Mouse (Mus musculus) cerebellum, adult 2 months (tissue): ENCODE data around the gene Atpif1. TPM values are rescaled to one million over a fixed set of nuclear protein-coding genes. Genes with fewer than 3 reads are reported as not detected.

Experiments used
- DNase-seq, 2 experiments: peaks; one replicate each; pipeline ENCODE4 v3.0.0; 2021
- H3K27ac ChIP-seq: fragments of 200-500 bp; 2 replicates; pipeline ENCODE4 v1.5.1; 2012; ENCODE audit warnings: low read length, control low read depth, inconsistent platforms; ENCODE audit not compliant: insufficient read depth
- H3K27me3 ChIP-seq: fragments of 200-500 bp; 2 replicates; pipeline ENCODE4 v1.6.1; 2012; ENCODE audit warnings: inconsistent platforms, mild to moderate bottlenecking, low read length, moderate library complexity; ENCODE audit not compliant: control insufficient read depth, insufficient read depth
- H3K4me1 ChIP-seq: fragments of 200-500 bp; 2 replicates; pipeline ENCODE4 v1.6.1; 2011; ENCODE audit warnings: low read length; ENCODE audit not compliant: control insufficient read depth, insufficient read depth
- H3K4me3 ChIP-seq: fragments of 200-500 bp; replicated peaks from 2 replicates; pipeline ENCODE3; 2011; ENCODE audit warnings: mild to moderate bottlenecking, low read depth, low read length, control low read depth; ENCODE audit not compliant: insufficient read depth
- CTCF ChIP-seq: fragments of 200-500 bp; IDR thresholded peaks from 2 replicates; pipeline ENCODE4 v1.5.1; 2011; ENCODE audit warnings: low read depth, mild to moderate bottlenecking, control low read depth, low read length, moderate library complexity, borderline replicate concordance; ENCODE audit not compliant: insufficient read depth
- POLR2A ChIP-seq: fragments of 200-500 bp; IDR thresholded peaks from 2 replicates; pipeline ENCODE4 v1.6.1; 2011; ENCODE audit warnings: low read length, control low read depth, borderline replicate concordance; ENCODE audit not compliant: insufficient read depth
- WGBS: fragments of 180-500 bp; shearing (Covaris S2); methylation state at CpG from one replicate; pipeline ENCODE4 v1.1.7; 2018; 5-methylcytosine and 5-hydroxymethylcytosine counted together
- polyA plus RNA-seq: library from polyadenylated mRNA; depleted of rRNA; stranded (reverse); fragments of >200 nt; gene quantifications from 2 replicates; pipeline ENCODE4 v1.2.3, GENCODE M21; 2012

The Atpif1 gene
- polyA plus RNA-seq, 1 experiment = 629 TPM

GRCm38 (mm10) chr4:132507210-132507609, 26.2 kb downstream of the Atpif1 start:
- Histone ChIP-seq H3K27ac (no peak overlapping the region), H3K4me3 (no peak overlapping the region), H3K4me1 (no peaks in the 10 kb centered on the region), H3K27me3 (no peaks in the 10 kb centered on the region)
- DNase-seq = no peak
- TF ChIP-seq CTCF (no peak), POLR2A (no peak)
- 67% methylated on average over 2 of the region's 2 CpGs for whole genome bisulfite sequencing

GRCm38 (mm10) chr4:132506250-132506649, 27.2 kb downstream of the Atpif1 start:
- no peaks in the 10 kb centered on the region for H3K4me1 ChIP-seq
- DNase-seq = no peak
- no peak overlapping the region for H3K27ac ChIP-seq
- H3K4me3 ChIP-seq = no peak overlapping the region
- TF ChIP-seq POLR2A (no peak), CTCF (no peak)
- WGBS = 85% methylated on average over 6 of the region's 6 CpGs
- no peaks in the 10 kb centered on the region for H3K27me3 ChIP-seq

GRCm38 (mm10) chr4:132505800-132506199, 27.7 kb downstream of the Atpif1 start:
- H3K4me3 ChIP-seq = no peak overlapping the region
- H3K27ac ChIP-seq = no peak overlapping the region
- no peaks in the 10 kb centered on the region for H3K4me1 ChIP-seq
- no peaks in the 10 kb centered on the region for H3K27me3 ChIP-seq
- no peak for DNase-seq
- TF ChIP-seq POLR2A (no peak), CTCF (no peak)
- WGBS = 71% methylated on average over 10 of the region's 10 CpGs

GRCm38 (mm10) chr4:132505034-132505738, 28.3 kb downstream of the Atpif1 start:
- no peak for TF ChIP-seq POLR2A
- no peak for TF ChIP-seq CTCF
- Histone ChIP-seq H3K27me3 (no peaks in the 10 kb centered on the region), H3K27ac (no peak overlapping the region), H3K4me1 (no peaks in the 10 kb centered on the region), H3K4me3 (no peak overlapping the region)
- DNase-seq = no peak
- WGBS = 77% methylated on average over 6 of the region's 6 CpGs

GRCm38 (mm10) chr4:132503344-132503743, 30.1 kb downstream of the Atpif1 start:
- no peaks in the 10 kb centered on the region for H3K27me3 ChIP-seq
- 88% methylated on average over 11 of the region's 11 CpGs for WGBS
- no peak overlapping the region for H3K27ac ChIP-seq
- no peaks in the 10 kb centered on the region for H3K4me1 ChIP-seq
- no peak for TF ChIP-seq CTCF
- no peak for TF ChIP-seq POLR2A
- H3K4me3 ChIP-seq = no peak overlapping the region
- DNase-seq = no peak

GRCm38 (mm10) chr4:132501639-132502038, 31.8 kb downstream of the Atpif1 start:
- 95% methylated on average over 6 of the region's 6 CpGs for WGBS
- Histone ChIP-seq H3K27me3 (no peaks in the 10 kb centered on the region), H3K4me3 (no peak overlapping the region), H3K27ac (no peak overlapping the region), H3K4me1 (no peaks in the 10 kb centered on the region)
- DNase-seq = no peak
- TF ChIP-seq POLR2A (no peak), CTCF (no peak)

GRCm38 (mm10) chr4:132494271-132494918, 39.1 kb downstream of the Atpif1 start:
- Histone ChIP-seq H3K4me1 (peaks cover 6% of the 10 kb centered on the region), H3K4me3 (no peak overlapping the region), H3K27ac (no peak overlapping the region), H3K27me3 (no peaks in the 10 kb centered on the region)
- TF ChIP-seq CTCF (no peak), POLR2A (no peak)
- 90% methylated on average over 20 of the region's 20 CpGs for WGBS
- DNase-seq = no peak

GRCm38 (mm10) chr4:132492178-132493060, 41.0 kb downstream of the Atpif1 start:
- WGBS = 14% methylated on average over 10 of the region's 10 CpGs
- Histone ChIP-seq H3K27ac (no peak overlapping the region), H3K4me1 (peaks cover 6% of the 10 kb centered on the region), H3K27me3 (no peaks in the 10 kb centered on the region), H3K4me3 (no peak overlapping the region)
- no peak for TF ChIP-seq CTCF
- TF ChIP-seq POLR2A = no peak
- DNase-seq = peak; percentile 24 to 41
